ENCODE assay signal across 8 mouse cellular contexts in genomic region chr17:26113181-26113948, GRCm38 (mm10). TPM values are rescaled to one million over a fixed set of nuclear protein-coding genes. Genes with fewer than 3 reads are reported as not detected.
A peak's percentile ranks its signal among the peaks of the same experiment; 100 is the strongest.
DNase-seq lines count a peak whose midpoint lies in the region; ATAC-seq and TF ChIP-seq lines count a peak whose summit lies in the region.

Gene Tmem8, plus strand, starts transcription at chr17:26113299.

- ATAC-seq in forebrain, embryonic 12.5 days (ENCODE audit: low FRiP score) = peak; percentile 77

- no peaks in the 10 kb centered on the region for H3K27me3 ChIP-seq in ES-Bruce4 (ENCODE audit: control insufficient read depth, insufficient read depth, low read length, poor library complexity, severe bottlenecking)
- peaks cover 81% of the 10 kb centered on the region for H3K27me3 ChIP-seq in forebrain, embryonic 12.5 days
- H3K27me3 ChIP-seq in hindbrain, embryonic 10.5 days (ENCODE audit: insufficient read depth, poor library complexity, severe bottlenecking) = peaks cover 81% of the 10 kb centered on the region

- WGBS in forebrain, embryonic 12.5 days = under 1% methylated on average over 59 of the region's 75 CpGs
- under 1% methylated on average over 75 of the region's 75 CpGs for WGBS in hindbrain, embryonic 10.5 days

- peak within 1 kb of the TSS; percentile 67 for H3K9ac ChIP-seq in ES-Bruce4 (ENCODE audit: low read depth, poor library complexity, severe bottlenecking)
- peak within 1 kb of the TSS; percentile 85 for H3K9ac ChIP-seq in forebrain, embryonic 12.5 days

- H3K4me1 ChIP-seq in ES-Bruce4 (ENCODE audit: control insufficient read depth, insufficient read depth, low read length) = peaks cover 7% of the 10 kb centered on the region
- H3K4me1 ChIP-seq in brown adipose tissue, adult 24 weeks (ENCODE audit: control insufficient read depth, insufficient read depth, insufficient read length, low read length) = peaks cover 3% of the 10 kb centered on the region; the same call in 1 of the 2 replicates
- peaks cover 20% of the 10 kb centered on the region for H3K4me1 ChIP-seq in forebrain, embryonic 12.5 days
- H3K4me1 ChIP-seq in hindbrain, embryonic 10.5 days (replicated peaks) = peaks cover 29% of the 10 kb centered on the region

- TF ChIP-seq POLR2A in ES-Bruce4 (IDR thresholded peaks at IDR 0.05; ENCODE audit: insufficient read depth, low read length) = no peak

- no peaks in the 10 kb centered on the region for H3K36me3 ChIP-seq in ES-Bruce4 (ENCODE audit: control insufficient read depth, insufficient read depth, low read length, poor library complexity, severe bottlenecking)
- no peaks in the 10 kb centered on the region for H3K36me3 ChIP-seq in forebrain, embryonic 12.5 days (replicated peaks)
- H3K36me3 ChIP-seq in hindbrain, embryonic 10.5 days = no peaks in the 10 kb centered on the region

- DNase-seq in hindbrain, embryonic 10.5 days (ENCODE audit: low spot score) = peak; percentile 75
- DNase-seq in layer of hippocampus, adult 9-11 months = peak; percentile 47
- DNase-seq in lung, postnatal 10 days = peak; percentile 74
- DNase-seq in ovary, postnatal 10 days (ENCODE audit: low spot score) = peak; percentile 31
- peak; percentile 79 for DNase-seq in thymus, postnatal 25 days

- H3K9me3 ChIP-seq in ES-Bruce4 (replicated peaks; ENCODE audit: control insufficient read depth, insufficient read depth, low read length, poor library complexity, severe bottlenecking) = no peaks in the 10 kb centered on the region
- no peaks in the 10 kb centered on the region for H3K9me3 ChIP-seq in forebrain, embryonic 12.5 days
- no peaks in the 10 kb centered on the region for H3K9me3 ChIP-seq in hindbrain, embryonic 10.5 days

- peak within 1 kb of the TSS; percentile 55 for H3K27ac ChIP-seq in ES-Bruce4 (ENCODE audit: insufficient read depth, low read length)
- H3K27ac ChIP-seq in brown adipose tissue, adult 24 weeks (replicated peaks; ENCODE audit: low read depth, low read length) = no peak within 1 kb of the TSS
- H3K27ac ChIP-seq in forebrain, embryonic 12.5 days = no peak within 1 kb of the TSS
- H3K27ac ChIP-seq in hindbrain, embryonic 10.5 days = peak within 1 kb of the TSS; percentile 85

- peak within 1 kb of the TSS; percentile 96 for H3K4me2 ChIP-seq in forebrain, embryonic 12.5 days

- peak; percentile 19; the same call in 1 of the 2 replicates for TF ChIP-seq EP300 in ES-Bruce4 (IDR thresholded peaks at IDR 0.05; ENCODE audit: insufficient read depth, low read depth, low read length)

- H3K4me3 ChIP-seq in ES-Bruce4 (ENCODE audit: low read depth, low read length) = peak within 1 kb of the TSS; percentile 85
- peak within 1 kb of the TSS; percentile 54 for H3K4me3 ChIP-seq in brown adipose tissue, adult 24 weeks (ENCODE audit: insufficient read depth, low read depth, low read length)
- peak within 1 kb of the TSS; percentile 78 for H3K4me3 ChIP-seq in forebrain, embryonic 12.5 days (replicated peaks)
- peak within 1 kb of the TSS; percentile 80 for H3K4me3 ChIP-seq in hindbrain, embryonic 10.5 days

- TF ChIP-seq CTCF in ES-Bruce4 (IDR thresholded peaks at IDR 0.05; ENCODE audit: low read depth, low read length) = peak; percentile 19

RNA-seq across cellular contexts. Expression of gene Tmem8, which starts in this region (rescaled TPM):
- 15.6 and 16.5 TPM in 2 replicates for polyA plus RNA-seq in ES-Bruce4 (2011; ENCODE audit: insufficient read depth, insufficient read length, low read depth, missing spikeins)
- 3.0 and 5.1 TPM in 2 replicates for polyA plus RNA-seq in brown adipose tissue, adult 24 weeks (2012; ENCODE audit: insufficient read depth, insufficient read length, missing spikeins)
- polyA plus RNA-seq in forebrain, embryonic 12.5 days (2016; fragmentation: Nextera tagmentation; extraction: Ambion mirVana) = 2.1 and 2.6 TPM in 2 replicates
- 1.8 and 1.9 TPM in 2 replicates for polyA plus RNA-seq in hindbrain, embryonic 10.5 days (2016; fragmentation: Nextera tagmentation; extraction: Ambion mirVana)

Comparison
In these comparisons a context has a peak if more than half of its experiments do, and no peak if none do; other contexts are left out.
1. H3K27ac ChIP-seq: peak in ES-Bruce4 (single experiment) and hindbrain, embryonic 10.5 days (single experiment); none in brown adipose tissue, adult 24 weeks (single experiment) and forebrain, embryonic 12.5 days (single experiment).
2. Peak in every context shown above with its lines, with median percentiles within 50 percentile points of each other: H3K4me3 ChIP-seq and DNase-seq.